Mouse (Mus musculus): ENCODE data around the gene Pgm1.
A peak's percentile ranks its signal among the peaks of the same experiment; 100 is the strongest.

Gene Pgm1

DNA sequence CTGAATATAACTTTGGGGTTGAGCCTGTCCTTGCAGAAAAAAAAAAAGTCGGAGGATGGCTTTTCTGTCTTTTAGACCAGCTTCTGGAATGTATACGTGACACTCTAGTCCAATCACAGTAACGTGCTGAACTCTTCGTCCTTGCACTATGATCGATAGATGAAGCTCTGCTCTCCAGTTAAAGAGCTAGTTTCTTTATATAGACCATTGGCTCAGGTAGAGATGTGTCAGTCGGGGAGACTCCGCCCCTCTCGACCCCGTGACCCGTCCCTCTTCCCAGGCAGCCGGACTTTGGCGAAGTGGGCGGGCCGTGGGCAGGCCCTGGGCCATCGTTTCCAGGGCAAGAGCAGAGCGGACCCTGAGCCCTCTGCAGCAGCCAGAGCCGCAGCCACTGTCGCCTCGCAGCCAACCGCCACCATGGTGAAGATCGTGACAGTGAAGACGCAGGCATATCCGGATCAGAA is at the start of gene Pgm1:
TSS of gene Pgm1 (plus strand) at position 266 of the 464 bp plus-strand sequence.
- peak; percentile 81 for DNase-seq (ENCODE audit: low spot score)

DNA sequence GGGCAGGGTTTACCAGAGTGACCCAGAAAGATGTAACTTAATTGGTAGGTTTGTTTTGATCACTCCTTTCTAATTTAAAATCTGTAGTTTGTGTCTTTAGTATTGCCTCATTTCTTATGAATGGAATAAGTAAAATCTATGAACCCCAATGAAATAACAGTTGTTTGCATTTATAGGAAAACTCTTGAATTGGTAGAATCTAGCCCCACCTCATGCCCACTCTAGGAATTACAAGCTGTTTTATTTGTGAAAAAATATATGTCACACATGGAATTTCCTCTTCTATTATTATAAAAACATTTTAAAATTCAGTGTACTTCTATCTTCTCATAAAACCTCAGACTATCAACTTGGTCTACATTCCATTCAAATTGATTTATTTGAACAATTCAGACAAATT is 47.3 kb upstream of the Pgm1 start:
- peak; percentile 61 for DNase-seq (ENCODE audit: low spot score)

DNA sequence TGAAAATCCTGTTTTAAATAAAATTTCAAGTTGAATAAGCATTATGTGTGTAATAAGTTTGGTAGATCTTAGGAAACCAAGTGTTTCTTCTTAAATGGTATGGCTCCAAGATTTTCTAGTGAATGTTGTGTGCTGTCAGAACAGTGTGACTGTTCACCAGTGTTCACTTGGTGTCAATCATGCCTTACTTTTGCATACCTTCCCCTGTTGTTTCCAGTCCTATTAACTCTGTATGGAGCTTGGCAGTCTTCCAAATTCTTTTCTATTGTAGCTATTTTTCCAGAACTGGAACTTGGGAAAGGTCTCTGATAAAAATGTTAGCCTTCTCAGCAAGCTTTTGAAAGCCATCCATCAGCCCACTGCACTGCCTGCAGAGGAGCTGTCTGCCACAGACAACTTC is 46.8 kb upstream of the Pgm1 start:
- no peak for DNase-seq (ENCODE audit: low spot score)

DNA sequence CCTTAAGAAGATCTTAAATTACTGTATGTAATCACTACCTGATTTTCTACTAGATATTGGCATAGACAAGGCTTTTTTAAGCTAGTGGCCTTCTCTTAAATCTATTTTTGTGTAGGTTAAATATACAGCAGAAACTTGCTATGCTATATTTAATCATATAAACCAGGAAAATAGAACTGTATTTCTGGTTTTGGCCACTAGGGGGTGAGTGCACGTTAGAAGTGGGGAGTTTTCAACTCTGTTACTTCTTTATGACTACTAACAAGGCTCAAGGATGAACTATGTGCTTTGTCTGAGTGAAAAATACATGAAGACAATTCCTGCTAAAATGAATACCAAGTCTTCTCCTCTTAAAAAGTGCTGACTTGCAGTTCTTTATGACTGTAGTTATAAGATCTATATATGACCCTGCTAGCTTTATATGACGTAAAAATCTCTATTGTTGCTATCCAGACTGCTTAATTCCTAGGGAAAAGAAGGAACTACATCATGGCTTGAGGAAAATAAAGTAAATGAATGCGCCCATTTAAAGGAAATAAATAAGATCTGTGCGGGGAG is 15.2 kb upstream of the Pgm1 start:
- DNase-seq (ENCODE audit: low spot score) = no peak

- DNase-seq (ENCODE audit: low spot score) = no peak
These were observed 2.8 kb upstream of the Pgm1 start for GRCm38 (mm10) chr4:99926380-99926779.

- no peak for DNase-seq (ENCODE audit: low spot score)
These were observed 693 bp upstream of the Pgm1 start for GRCm38 (mm10) chr4:99928521-99928920.

GRCm38 (mm10) chr4:99929613-99930517 is 651 bp downstream of the Pgm1 start, which contains the start of gene Itgb3bp:
Gene Itgb3bp, minus strand, starts transcription at chr4:99929813.
- peak; percentile 70 for DNase-seq (ENCODE audit: low spot score)

DNA sequence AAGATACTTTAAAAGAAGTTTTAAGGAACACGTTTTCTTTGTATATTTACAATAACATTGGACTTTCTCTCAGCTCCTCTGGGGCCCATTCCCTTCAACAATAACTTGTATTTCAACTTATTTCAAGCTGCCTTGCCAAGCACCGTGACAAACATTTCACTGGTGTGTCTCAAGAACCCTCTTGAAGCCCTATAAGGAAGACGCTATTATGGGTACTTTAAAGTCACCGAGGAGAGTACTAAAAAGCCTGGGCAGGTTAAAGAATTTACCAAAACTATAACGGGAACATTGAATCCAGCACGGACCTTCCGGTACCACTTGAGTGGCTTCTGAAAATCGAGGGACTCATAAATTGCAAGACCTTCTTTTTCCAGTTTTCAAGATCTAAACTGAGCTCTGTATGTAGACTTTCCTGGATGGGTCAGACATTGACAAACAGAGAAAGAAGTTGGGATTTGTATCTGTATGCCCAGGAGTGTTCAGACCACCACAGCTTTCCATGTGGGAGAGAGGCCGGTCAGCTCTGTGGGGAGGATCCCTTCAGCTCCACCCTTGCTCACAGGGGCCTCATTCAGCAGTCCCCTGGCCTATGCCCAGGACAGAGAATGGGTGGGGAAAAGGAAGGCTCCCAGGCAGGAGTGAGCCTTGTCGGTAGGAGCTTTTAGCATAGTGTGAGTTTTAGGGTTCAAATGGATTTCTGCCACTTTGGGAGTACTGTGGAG is 1.5 kb downstream of the Pgm1 start:
- no peak for DNase-seq (ENCODE audit: low spot score)

GRCm38 (mm10) chr4:99931240-99931580 is 2.0 kb downstream of the Pgm1 start:
- no peak for DNase-seq (ENCODE audit: low spot score)

- no peak for DNase-seq (ENCODE audit: low spot score)
These were observed 2.6 kb downstream of the Pgm1 start for GRCm38 (mm10) chr4:99931807-99932206.

GRCm38 (mm10) chr4:99934859-99935258 is 5.6 kb downstream of the Pgm1 start:
- DNase-seq (ENCODE audit: low spot score) = no peak

DNA sequence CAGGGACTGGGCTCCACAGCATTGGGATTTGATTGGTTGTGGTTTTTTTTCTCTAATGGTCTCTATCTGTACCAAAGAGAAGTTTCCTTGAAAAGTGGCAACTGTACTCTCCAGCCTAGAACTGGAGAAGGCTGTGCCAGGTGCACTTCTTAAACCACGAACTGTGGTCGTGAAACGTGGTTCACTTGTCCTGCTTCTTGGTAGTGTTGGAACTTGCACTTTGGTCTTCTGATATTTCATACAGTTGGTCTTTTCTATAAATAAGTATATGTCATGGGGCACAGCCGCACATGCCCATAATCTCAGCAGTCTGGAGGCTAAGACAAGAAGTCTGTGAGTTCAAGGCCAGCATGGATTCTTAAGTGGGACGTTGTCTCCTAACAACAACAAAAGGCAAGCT is 7.1 kb downstream of the Pgm1 start:
- no peak for DNase-seq (ENCODE audit: low spot score)

DNA sequence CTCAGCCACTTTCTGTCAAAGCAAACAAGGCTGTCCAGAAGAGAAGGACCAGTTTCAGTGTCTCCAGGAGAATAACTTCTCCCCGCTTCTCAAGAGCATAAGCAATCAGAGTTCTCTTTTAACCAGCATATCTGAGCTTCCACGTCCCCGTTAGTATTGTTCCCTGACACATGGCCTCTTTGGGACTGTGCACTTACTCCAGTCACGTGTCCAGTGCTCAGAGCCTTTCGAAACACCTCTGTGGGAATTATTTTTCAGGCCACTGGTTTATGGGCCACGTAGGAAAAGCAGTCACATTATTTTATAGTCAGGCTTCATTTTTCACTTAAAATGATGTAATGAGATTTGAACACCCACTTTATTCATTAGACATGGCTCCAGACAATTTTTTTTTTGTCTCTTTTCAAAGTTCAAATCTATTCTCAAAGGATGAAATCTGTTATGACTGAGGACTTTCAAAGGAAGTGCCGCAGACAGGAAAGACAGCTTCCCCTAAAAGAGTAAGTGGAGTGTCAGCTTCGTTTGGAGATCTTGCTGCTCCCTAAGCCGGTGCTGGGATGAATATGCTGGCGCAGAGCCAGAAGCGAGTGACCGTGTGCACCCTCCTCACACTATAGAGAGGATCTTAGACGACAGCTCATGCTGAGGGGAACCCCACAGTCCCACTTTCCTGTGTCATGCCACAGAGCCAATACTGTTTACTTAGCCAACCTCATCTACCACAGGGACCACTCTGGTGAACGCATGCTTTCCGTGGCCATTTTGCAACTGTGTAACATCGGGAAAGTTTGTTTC is 10.7 kb downstream of the Pgm1 start:
- no peak for DNase-seq (ENCODE audit: low spot score)

DNA sequence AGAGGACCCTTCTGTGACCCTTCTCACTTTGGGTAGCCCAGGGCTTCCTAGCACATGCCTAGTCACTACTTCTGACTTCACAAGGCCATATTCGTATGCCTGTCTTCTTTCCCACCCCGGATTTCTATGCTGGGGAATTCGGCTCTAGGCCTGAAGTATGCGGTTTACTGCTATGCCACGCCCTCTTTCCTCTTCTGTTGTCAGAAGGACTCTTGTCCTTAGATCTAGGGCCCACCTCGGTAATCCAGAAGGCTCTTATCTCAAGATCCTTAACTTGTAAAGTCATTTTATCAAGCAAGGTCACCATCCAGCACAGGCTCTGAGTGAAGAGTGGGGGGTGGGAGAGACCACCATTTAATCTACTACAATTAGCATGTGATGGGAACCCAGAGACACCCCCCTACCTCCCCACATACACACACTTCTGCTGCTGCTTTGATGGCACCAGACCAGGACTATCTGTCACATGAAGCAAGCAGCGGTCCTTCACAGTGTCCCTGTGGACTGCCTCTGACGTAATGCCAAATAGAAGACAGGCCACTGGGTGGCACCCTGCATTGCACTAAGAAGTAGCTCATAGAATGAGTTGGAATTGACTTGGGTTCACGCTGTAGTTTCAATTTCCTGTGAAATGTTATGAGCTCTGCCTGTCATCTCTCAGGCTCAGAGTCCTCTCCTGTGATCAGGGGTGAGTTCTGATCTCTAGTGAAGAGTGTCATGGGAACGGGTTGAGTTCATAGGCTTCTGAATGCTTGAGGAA is 12.6 kb downstream of the Pgm1 start:
- DNase-seq (ENCODE audit: low spot score) = peak; percentile 41

DNA sequence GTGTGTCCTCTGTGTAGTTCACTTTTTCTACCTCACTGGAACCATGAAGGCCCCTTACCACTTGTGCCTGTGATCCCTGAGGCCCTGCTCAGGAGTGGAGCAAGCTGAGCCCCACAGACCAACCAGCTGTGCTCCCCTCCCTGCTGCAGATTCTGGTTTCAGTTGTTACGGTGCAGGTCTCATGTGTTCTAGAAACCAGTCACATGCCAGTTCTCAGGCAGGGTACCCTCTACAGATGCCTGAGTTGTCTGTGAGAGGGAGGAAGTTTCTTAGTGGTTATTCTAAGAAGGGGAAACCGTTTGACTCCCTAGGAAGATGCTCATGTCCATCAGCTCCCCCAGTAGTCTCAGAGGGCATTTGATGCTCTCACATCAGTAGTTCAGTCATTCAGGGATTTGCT is 15.4 kb downstream of the Pgm1 start:
- DNase-seq (ENCODE audit: low spot score) = no peak

- DNase-seq (ENCODE audit: low spot score) = no peak
These were observed 15.8 kb downstream of the Pgm1 start for GRCm38 (mm10) chr4:99945011-99945410.

DNA sequence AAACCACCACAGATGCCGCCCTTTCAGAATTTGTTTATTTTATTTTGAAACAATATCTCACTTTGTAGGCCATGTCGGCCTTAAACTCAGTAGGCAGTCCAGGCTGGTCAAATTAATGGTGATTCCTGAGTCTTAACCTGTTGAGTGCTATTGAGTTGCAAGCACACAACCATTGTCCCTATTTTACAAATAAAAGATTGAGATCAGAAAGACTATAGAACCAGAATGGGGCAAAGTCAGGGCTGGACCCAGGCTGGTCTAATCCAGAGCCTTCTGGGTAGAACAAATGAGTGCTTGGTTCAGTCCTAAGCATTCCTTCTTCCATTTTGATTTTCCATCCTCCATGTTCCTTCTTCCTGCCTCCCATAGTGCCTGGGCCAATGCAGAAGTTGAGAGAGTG is 17.3 kb downstream of the Pgm1 start:
- DNase-seq (ENCODE audit: low spot score) = no peak

DNA sequence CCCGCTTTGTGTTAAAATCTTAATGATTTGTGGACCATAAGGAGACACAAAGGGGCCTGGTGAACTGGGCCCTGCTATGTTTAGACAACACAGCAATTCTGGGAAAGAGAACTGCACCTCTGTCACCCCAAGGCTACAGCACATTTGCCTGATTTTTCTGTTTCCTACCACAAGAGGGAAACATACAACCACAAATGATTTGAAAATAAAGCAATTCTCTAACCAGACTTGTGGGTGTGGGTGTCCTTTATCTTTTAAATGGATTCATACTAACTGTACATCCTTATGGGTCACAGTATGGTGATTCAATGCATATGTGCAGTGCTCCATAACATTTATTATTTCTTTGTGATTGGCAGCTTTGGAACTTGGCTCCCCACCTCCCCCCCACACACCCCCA is 18.0 kb downstream of the Pgm1 start:
- DNase-seq (ENCODE audit: low spot score) = no peak

- DNase-seq (ENCODE audit: low spot score) = no peak
These were observed 18.7 kb downstream of the Pgm1 start for GRCm38 (mm10) chr4:99947896-99948295.

DNA sequence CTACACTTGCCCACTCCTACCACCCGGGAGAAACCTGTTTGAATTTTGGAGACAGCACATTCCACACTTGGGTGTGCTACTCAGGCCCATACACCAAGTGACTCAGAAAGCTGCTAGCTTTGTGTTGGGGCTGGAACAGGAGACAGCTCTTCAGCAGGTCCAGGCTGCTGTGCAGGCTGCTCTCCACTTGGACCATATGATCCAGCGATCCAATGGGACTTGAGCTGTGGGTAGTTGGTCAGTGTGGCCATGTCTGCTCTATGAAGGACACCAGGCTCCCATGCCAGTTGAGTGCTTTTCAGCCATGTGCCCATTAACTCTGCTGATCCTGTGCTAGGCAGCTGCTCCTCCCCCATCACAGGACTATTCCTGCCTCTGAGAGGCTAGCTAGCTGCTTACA is 24.7 kb downstream of the Pgm1 start:
- no peak for DNase-seq (ENCODE audit: low spot score)

GRCm38 (mm10) chr4:99955396-99955795 is 26.2 kb downstream of the Pgm1 start:
- DNase-seq (ENCODE audit: low spot score) = no peak

Measured in layer of hippocampus, adult 11-12 months (tissue).